Mouse (Mus musculus): ENCODE results near the gene Ccl26.

Ccl26 gene

DNA sequence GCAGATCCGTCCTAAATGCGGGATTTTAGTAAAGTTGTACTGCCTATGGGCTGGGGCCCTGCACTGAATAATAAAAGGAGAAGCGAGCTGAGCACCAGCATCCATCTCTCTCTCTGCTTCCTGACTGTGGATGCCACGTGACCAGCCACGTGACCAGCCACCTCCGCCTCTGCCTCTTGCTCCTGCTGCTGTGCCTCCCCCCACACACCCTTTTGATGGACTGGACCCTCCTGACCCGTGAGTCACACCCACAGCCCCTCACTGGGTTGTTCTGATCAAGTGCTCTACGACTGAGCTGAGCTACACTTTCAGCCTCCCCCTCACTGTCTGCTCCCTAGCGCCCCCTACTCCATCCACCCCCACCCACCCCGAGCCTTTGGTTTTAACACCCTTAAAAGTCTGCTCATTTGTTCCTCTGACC lies 25.6 kb downstream of the Ccl26 start:
- DNase-seq (ENCODE audit: low read depth): peak; percentile 84

DNA sequence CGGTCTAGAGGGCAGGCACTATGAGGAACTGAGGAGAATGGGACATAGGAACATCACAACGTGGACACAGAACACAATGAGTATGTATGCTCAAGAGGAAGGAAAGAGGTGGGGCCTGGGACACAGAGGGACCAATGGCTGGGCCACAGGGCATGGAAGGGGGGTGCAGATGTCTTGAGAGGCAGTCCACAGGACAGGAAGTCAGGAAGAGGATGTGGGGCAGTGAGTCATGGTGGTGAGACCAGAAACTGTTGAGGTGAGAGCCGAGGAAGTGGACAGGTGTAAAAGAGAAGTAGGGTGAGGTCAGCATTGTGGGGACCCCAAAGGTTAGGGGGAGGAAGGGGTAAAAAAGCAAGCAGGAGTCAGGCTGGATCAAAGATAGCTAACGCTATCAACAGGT lies 26.0 kb downstream of the Ccl26 start:
- DNase-seq (ENCODE audit: low read depth): peak; percentile 88

DNA sequence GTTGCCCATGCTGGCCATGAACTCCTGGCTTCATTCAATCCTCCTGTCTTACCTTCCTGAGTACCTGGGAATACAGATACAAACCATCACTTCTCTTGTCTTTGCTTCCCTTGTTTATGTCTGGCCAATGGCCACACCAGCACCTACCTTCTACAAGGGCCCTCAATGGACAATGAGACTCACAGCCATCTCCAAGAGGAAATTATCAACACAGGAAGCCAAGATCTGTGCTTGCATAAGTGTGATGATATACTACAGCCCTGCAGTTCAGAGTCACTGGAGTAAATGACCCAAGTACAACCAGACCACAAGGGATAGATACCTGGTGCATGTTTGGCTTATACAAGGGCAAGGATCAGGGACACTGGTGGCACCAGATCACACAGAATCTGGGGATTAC lies 27.5 kb downstream of the Ccl26 start:
- no peak for DNase-seq (ENCODE audit: low read depth)

DNA sequence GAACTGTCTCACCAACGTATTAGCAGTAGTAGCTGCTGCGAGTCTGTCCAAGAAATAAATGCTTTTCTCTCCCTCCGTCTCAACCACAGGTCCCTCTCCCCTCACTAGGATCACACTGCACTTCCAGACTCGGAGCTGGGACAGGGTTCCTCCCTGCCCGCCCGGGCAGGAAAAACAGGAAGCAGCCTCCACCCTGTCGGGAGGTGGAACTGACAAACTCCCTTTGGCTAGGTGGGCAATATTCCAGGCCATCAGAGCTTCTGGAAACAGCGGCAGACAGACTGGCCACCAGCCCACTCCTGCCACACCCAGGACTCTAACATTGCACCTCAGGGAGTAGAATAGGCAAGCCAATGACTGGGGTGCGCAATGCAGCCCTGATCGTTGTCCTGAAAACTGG lies 29.9 kb downstream of the Ccl26 start:
- no peak for DNase-seq (ENCODE audit: low read depth)

DNA sequence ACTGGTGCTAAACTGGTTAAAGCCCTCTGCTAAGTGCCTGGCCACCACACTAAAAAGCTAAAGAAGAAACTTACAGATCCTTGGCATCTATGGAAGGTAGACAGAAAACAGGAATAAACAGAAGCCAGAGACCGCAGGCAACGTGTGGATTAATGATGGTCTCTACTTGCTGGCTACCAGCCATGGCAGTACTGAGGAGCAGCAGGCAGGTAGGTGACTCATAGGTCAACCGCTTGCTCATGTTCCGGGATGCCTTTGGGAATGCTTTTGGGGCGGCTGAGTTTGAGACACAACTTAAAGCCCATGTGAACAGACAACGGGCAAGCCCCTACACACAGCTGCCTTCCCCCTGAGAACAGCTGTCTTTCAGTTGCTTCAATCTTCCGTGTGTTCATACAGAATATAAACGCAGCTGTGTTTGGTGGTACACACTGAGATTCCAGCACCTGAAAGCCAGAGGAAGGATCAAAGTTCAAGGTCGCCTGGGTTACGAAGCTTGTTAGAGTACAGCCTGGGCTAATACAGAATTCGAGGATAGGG lies 32.0 kb downstream of the Ccl26 start:
- no peak for DNase-seq (ENCODE audit: low read depth)

DNA sequence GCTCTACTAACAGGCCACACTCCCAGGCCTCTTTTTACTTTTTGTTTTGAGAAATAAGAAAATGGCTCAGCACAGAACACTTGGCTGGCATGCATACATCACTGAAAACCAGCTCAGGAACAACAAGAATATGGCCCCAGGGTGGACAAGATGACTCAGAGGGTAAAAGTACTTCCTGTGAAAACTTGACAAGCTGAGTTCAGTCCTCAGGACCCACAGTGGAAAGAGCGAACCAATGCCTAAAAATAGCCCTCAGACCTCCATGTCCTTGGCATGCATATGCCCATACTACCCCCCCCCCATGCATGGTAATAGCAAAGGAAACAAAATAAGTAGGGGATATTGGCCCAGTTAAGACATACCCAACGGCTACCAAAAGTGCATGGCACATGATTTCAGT lies 33.4 kb downstream of the Ccl26 start:
- no peak for DNase-seq (ENCODE audit: low read depth)

DNA sequence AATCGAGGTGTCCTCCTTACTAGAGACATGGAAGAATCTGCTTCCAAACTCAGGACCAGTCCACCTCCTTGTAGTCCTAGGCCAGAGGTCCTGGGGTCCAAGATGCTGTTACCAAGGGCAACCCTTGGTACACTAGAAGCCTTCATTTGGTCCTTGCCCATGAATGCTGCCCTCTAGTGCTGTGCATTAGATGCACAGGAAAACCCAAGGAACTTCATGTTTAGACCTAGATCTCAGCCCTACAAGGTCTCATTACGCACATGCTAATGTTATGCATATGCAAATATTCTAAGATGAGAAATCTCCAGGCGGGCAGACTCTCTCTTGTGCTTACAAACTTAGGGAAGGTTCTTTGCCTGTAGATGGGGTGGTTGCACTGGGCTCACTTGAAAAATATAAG lies 34.1 kb downstream of the Ccl26 start:
- no peak for DNase-seq (ENCODE audit: low read depth)

DNA sequence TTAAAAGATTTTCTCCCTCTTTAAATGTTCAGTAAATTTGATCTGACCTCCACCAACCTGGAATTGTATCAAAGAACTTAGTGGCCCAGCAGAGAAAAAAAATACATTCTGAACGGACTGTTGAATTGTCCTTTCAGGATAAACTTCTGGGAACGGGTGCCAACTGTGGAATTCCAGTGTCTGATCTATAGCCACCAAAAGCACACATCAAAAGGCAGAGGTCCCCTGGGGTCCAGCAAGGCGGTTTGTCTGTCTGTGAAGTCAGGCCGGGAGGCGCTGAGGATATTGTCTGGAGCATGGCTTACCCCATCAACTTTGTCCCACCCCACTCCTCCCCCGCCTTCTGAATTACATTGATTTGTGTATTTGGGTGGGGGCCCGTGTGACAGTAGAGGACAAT lies 35.4 kb downstream of the Ccl26 start:
- DNase-seq (ENCODE audit: low read depth): no peak

DNA sequence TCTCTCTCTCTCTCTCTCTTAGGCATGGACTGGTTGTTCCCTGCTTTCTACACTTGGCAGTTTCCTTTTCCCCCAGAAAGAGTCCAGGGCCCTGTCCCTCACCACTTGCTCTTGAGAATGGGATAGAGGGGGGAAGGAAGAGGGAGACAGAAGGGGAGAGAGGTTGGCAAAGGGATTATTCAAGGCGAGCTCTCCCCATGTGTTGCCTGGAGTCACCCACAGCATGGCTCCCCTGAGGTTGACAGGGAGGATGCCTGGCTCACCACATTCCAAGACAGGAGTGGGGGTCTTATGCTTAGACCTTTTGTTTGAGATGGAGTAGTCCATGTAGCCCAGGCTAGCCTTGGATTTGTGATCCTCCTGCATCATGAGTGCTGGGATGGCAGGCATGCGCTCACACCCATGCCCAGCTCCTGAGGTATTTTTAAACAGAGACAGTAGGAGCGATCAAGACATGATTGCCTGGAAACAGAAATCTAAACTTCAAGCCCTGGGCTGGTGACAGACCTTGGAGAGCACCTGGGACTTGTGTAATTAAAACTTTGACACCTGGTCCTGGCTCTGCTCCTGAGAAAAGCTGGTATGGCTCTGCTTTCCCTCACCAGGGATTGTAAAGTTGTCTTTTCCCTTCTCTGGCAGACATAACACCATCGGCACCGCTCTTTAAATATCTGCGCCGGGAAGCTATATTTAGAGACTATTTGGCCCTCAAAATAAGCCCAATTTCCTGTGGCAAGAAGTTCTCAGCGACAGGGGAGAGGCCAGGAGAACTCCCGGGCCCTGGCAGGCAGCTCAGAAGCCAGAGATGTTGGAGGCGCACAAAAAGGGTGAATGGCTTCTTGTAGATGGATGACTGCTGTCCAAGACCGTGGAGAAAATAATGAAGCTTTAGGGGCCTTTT lies 38.5 kb downstream of the Ccl26 start:
- DNase-seq (ENCODE audit: low read depth): no peak

DNA sequence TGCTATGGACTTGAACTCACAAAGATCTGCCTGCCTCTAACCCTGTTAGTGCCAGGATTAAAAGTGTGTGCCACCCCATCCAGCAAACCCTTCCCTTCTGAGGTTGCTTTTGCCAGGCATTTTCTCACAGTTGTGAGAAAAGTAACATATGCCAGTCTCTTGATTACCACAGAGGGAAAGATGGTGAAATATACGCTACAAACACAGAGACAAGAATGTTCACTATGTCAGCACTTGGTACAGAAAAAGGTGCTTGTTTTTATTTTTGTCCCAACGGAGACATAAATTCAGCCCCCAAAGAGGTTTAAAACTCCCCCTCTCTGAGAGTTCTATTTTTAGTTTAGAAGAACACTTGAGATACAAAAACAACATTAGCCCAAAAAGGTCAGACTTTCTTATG lies 39.3 kb downstream of the Ccl26 start:
- DNase-seq (ENCODE audit: low read depth): no peak

DNA sequence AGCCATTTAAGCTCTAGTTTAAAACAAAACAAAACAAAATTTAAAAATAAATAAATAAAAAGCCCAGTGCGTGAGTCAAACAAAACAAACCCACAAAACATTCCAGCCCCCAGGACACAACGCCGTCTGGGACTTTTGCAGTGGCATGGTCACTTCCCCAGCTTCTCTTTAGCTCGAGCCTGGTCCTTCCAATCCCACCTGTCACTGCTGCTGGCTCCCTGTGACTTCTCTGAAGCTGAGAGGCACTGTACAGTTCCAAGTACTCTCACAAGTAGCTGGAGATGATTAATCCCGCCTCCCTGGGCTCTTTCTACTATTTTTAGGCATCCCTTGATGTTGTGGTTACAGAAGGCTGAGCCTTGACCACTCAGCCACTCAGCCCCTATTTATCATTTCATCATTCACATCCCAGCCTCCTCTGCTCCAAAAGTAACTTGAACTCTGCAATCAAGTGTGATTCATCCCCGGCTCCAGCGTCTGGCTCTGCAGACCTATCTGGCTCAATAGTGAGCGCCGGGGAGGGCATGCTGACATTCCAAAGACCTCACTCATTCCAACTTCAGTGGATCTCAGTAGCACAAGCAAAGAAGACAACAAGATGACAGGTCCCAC lies 41.2 kb downstream of the Ccl26 start:
- DNase-seq (ENCODE audit: low read depth): no peak

DNA sequence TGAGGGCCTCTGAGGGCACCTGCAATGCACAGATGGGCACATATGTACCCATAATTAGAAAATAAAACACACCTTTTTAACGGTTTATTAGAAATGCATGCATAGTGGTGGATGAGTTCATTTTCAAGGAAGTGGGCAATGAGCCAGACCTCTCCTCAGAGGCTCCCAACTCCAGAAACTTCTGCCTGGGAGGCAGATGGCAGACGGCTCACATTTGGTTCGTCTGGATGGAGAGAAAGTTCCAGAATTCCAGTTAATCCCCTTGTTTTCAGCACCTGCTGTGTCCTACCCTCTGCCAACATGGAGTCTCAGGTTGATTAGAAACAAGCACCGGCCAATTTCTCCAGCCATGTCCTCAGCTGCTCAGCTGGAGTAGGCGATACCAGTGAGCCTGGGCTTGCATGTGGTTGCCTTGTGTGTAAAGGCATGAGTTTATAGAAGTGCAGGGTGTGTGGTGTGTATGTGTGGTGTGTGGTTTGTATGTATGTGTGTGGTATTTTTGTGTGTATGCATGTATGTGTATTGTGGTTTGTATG lies 46.0 kb downstream of the Ccl26 start:
- no peak for DNase-seq (ENCODE audit: low read depth)

DNA sequence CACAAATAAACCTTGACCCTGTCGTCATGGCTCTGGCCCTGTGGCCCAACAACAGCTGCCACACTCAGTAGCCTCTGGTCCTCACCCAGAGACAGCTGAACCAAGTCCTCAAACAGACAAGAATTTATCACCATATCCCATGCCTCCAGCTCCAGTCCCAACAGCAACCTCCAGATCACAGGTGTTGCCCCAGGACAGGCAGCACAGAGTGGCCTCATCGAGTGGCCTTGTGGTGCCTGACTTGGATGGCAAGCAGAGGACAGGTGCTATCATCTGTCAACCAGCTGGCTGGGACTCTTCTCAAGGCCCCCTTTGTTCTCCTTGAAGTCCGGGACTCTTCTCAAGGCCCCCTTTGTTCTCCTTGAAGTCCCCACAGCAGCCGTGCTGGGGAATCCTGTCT lies 50.2 kb downstream of the Ccl26 start:
- DNase-seq (ENCODE audit: low read depth): no peak

DNA sequence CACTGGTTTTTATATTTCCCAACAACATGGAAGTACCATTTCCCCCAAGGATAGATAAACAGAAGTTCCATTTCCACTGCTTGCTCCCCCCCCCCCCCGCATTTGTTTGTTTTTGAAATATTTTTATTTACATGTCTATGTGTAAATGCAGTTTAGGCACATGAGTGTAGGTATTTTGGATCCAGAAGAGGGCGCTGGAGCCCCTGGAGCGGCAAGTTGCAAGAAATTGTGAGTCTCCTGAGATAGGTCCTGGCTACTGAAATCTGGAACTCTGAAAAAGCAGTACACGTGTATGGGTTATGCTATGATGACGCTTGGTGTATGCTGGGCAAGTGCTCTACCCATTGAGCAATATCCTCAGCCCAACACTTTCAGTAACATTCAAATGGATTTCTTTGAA lies 52.3 kb downstream of the Ccl26 start:
- DNase-seq (ENCODE audit: low read depth): peak; percentile 39
